Comparison of ENCODE assay signal across 8 mouse cellular contexts in the genomic region with DNA sequence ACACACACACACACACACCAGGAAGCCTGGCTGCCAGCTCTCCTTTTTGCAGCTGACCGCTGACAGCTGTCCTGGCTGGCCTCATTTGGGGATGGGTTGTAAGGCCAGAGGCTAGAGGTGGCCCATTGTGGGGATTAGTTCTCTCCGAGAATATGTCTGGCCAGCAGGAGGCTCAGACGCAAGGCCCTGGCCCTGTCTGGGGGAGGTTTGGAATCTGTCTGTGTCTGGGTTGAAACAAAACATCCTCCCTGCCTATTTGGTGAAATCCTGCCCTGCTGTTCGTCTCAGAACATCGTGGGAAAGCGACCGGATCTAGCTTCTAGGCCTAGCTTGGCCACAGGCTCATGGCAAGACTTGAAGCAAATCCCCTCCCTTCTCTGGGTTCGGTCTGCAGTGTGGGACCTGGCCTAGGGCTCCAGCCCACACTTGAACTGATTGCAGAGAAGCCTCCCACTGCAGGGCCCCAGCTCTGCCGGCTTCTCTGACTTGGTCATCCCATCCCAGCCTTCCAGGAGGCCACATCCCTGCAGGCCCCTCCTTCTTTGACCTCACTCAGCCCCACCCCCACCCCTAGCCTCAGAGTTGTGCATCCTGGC. TPM values are rescaled to one million over a fixed set of nuclear protein-coding genes. Genes with fewer than 3 reads are reported as not detected.
DNase-seq lines count a peak whose midpoint lies in the region; ATAC-seq and TF ChIP-seq lines count a peak whose summit lies in the region.

No protein-coding gene starts in this region.

- H3K9me3 ChIP-seq in ES-E14 (ENCODE audit: control insufficient read depth, insufficient read depth, low read depth, low read length): no peaks in the 10 kb centered on the region
- no peaks in the 10 kb centered on the region for H3K9me3 ChIP-seq in embryonic facial prominence, embryonic 11.5 days (replicated peaks; ENCODE audit: control insufficient read depth, low read length)
- H3K9me3 ChIP-seq in heart, embryonic 15.5 days (replicated peaks): no peaks in the 10 kb centered on the region
- no peaks in the 10 kb centered on the region for H3K9me3 ChIP-seq in limb, embryonic 13.5 days

- no peak for DNase-seq in ES-E14 (ENCODE audit: low read depth, low spot score)
- peak; percentile 30 for DNase-seq in embryonic facial prominence, embryonic 11.5 days (ENCODE audit: low spot score)
- peak; percentile 68 for DNase-seq in retina, embryonic 14.5 days (ENCODE audit: low spot score)
- DNase-seq in cerebellum, postnatal 25 days: no peak
- no peak for DNase-seq in left cerebral cortex, adult 9 months (ENCODE audit: low spot score in 2 of 2)
- DNase-seq in right cerebral cortex, postnatal 14 days: no peak

- H3K36me3 ChIP-seq in ES-E14 (ENCODE audit: control insufficient read depth, insufficient read depth, low read length, poor library complexity, severe bottlenecking): no peaks in the 10 kb centered on the region
- H3K36me3 ChIP-seq in embryonic facial prominence, embryonic 11.5 days (replicated peaks; ENCODE audit: control insufficient read depth, insufficient read depth, low read depth, low read length): no peaks in the 10 kb centered on the region
- peaks cover 5% of the 10 kb centered on the region; the same call in 1 of the 2 replicates for H3K36me3 ChIP-seq in heart, embryonic 15.5 days
- peaks cover 45% of the 10 kb centered on the region for H3K36me3 ChIP-seq in limb, embryonic 13.5 days

- 18% methylated on average over 9 of the region's 9 CpGs for WGBS in embryonic facial prominence, embryonic 11.5 days
- 18% methylated on average over 9 of the region's 9 CpGs for WGBS in heart, embryonic 15.5 days
- 35% methylated on average over 9 of the region's 9 CpGs for WGBS in limb, embryonic 13.5 days

- H3K27me3 ChIP-seq in embryonic facial prominence, embryonic 11.5 days (ENCODE audit: control insufficient read depth, insufficient read depth, low read length): no peaks in the 10 kb centered on the region
- no peaks in the 10 kb centered on the region for H3K27me3 ChIP-seq in heart, embryonic 15.5 days
- H3K27me3 ChIP-seq in limb, embryonic 13.5 days: no peaks in the 10 kb centered on the region

- H3K4me3 ChIP-seq in ES-E14 (ENCODE audit: insufficient read depth in 1 of 2, low read depth in 1 of 2, low read length in 2 of 2, poor library complexity in 1 of 2, severe bottlenecking in 1 of 2): no peak overlapping the region
- H3K4me3 ChIP-seq in embryonic facial prominence, embryonic 11.5 days (ENCODE audit: low read depth, low read length): no peak overlapping the region
- H3K4me3 ChIP-seq in heart, embryonic 15.5 days: no peak overlapping the region
- no peak overlapping the region for H3K4me3 ChIP-seq in limb, embryonic 13.5 days

- H3K4me2 ChIP-seq in embryonic facial prominence, embryonic 11.5 days (ENCODE audit: low read depth, low read length): no peak overlapping the region
- H3K4me2 ChIP-seq in heart, embryonic 15.5 days: no peak overlapping the region
- no peak overlapping the region for H3K4me2 ChIP-seq in limb, embryonic 13.5 days (replicated peaks)

- 0 out of 2 replicates have a peak, but pooled peaks have one; percentile 16 for ATAC-seq in embryonic facial prominence, embryonic 11.5 days (replicated peaks; ENCODE audit: insufficient number of reproducible peaks, low FRiP score, low TSS enrichment, low read depth)
- peak; percentile 56 for ATAC-seq in heart, embryonic 15.5 days (replicated peaks; ENCODE audit: insufficient number of reproducible peaks, insufficient read depth, low FRiP score, low read depth)
- ATAC-seq in limb, embryonic 13.5 days (ENCODE audit: low FRiP score, low read depth): peak; percentile 16; the same call in 1 of the 2 replicates

- peaks cover 7 to 19% of the 10 kb centered on the region in 2 experiments; a peak in 2 of 4 replicates for H3K4me1 ChIP-seq in ES-E14 (ENCODE audit: control insufficient read depth in 2 of 2, insufficient read depth in 2 of 2, low read length in 2 of 2, poor library complexity in 1 of 2)
- H3K4me1 ChIP-seq in embryonic facial prominence, embryonic 11.5 days (ENCODE audit: control insufficient read depth, insufficient read depth, low read length): 0 out of 2 replicates have a peak, but pooled peaks cover 4% of the 10 kb centered on the region
- H3K4me1 ChIP-seq in heart, embryonic 15.5 days (replicated peaks): peaks cover 45% of the 10 kb centered on the region
- H3K4me1 ChIP-seq in limb, embryonic 13.5 days: peaks cover 34% of the 10 kb centered on the region

- H3K9ac ChIP-seq in ES-E14 (ENCODE audit: insufficient read depth, low read depth, low read length, poor library complexity, severe bottlenecking): peak overlapping the region; percentile 41; the same call in 1 of the 2 replicates
- peak overlapping the region; percentile 43 for H3K9ac ChIP-seq in embryonic facial prominence, embryonic 11.5 days (replicated peaks; ENCODE audit: low read length)
- no peak overlapping the region for H3K9ac ChIP-seq in heart, embryonic 15.5 days
- no peak overlapping the region for H3K9ac ChIP-seq in limb, embryonic 13.5 days

- H3K27ac ChIP-seq in ES-E14 (ENCODE audit: insufficient read depth, low read depth, low read length, poor library complexity, severe bottlenecking): no peak overlapping the region
- no peak overlapping the region; the same call in 1 of the 2 replicates for H3K27ac ChIP-seq in embryonic facial prominence, embryonic 11.5 days (replicated peaks; ENCODE audit: low read depth, low read length)
- peak overlapping the region; percentile 74 for H3K27ac ChIP-seq in heart, embryonic 15.5 days
- H3K27ac ChIP-seq in limb, embryonic 13.5 days: peak overlapping the region; percentile 22; the same call in 1 of the 2 replicates

- in situ Hi-C loops in ES-E14 (cut with MboI; ENCODE audit: low sequenced_read_pairs in 2 of 2, unreplicated experiment in 2 of 2): no loop called here

TF ChIP-seq in ES-E14, 5 proteins besides CTCF, POLR2A, EP300 and RAD21:
- TF ChIP-seq MAFK (IDR thresholded peaks at IDR 0.05; ENCODE audit: insufficient read depth, low read depth, low read length): no peak
- TF ChIP-seq HCFC1 (IDR thresholded peaks at IDR 0.05; ENCODE audit: borderline replicate concordance, insufficient read depth, low read length): no peak
- no peak for TF ChIP-seq ZC3H11A (IDR thresholded peaks at IDR 0.05; ENCODE audit: borderline replicate concordance, low read depth, low read length)
- TF ChIP-seq CHD2 (IDR thresholded peaks at IDR 0.05; ENCODE audit: low read depth, low read length): no peak
- no peak for TF ChIP-seq ZNF384 (IDR thresholded peaks at IDR 0.05; ENCODE audit: low read depth, low read length)

RNA-seq across cellular contexts. Expression of gene Loxl1, which starts 17.1 kb away (rescaled TPM):
- total RNA-seq in ES-E14 (2012; rRNA removed): 6.2 and 8.4 TPM in 2 replicates
- 11.0 and 13.6 TPM in 2 replicates for polyA plus RNA-seq in embryonic facial prominence, embryonic 11.5 days (2014; fragmentation: Nextera tagmentation; extraction: Ambion mirVana)
- polyA plus RNA-seq in heart, embryonic 15.5 days (2015; fragmentation: Nextera tagmentation; extraction: Ambion mirVana): 54.6 and 78.1 TPM in 2 replicates
- 51.3 and 52.2 TPM in 2 replicates for polyA plus RNA-seq in limb, embryonic 13.5 days (2015; fragmentation: Nextera tagmentation; extraction: Ambion mirVana)

RNA-seq across cellular contexts. Expression of gene Stoml1, which starts 42.9 kb away (rescaled TPM):
- 51.7 and 95.7 TPM in 2 replicates for total RNA-seq in ES-E14 (2012; rRNA removed)
- 20.1 and 22.2 TPM in 2 replicates for polyA plus RNA-seq in embryonic facial prominence, embryonic 11.5 days (2014; fragmentation: Nextera tagmentation; extraction: Ambion mirVana)
- polyA plus RNA-seq in heart, embryonic 15.5 days (2015; fragmentation: Nextera tagmentation; extraction: Ambion mirVana): 25.2 and 28.6 TPM in 2 replicates
- 44.2 and 45.6 TPM in 2 replicates for polyA plus RNA-seq in limb, embryonic 13.5 days (2015; fragmentation: Nextera tagmentation; extraction: Ambion mirVana)

RNA-seq across cellular contexts. Expression of gene Pml, which starts 46.3 kb away (rescaled TPM):
- total RNA-seq in ES-E14 (2012; rRNA removed): 72.6 and 112 TPM in 2 replicates
- polyA plus RNA-seq in embryonic facial prominence, embryonic 11.5 days (2014; fragmentation: Nextera tagmentation; extraction: Ambion mirVana): 13.5 and 14.5 TPM in 2 replicates
- polyA plus RNA-seq in heart, embryonic 15.5 days (2015; fragmentation: Nextera tagmentation; extraction: Ambion mirVana): 10.0 and 15.8 TPM in 2 replicates
- polyA plus RNA-seq in limb, embryonic 13.5 days (2015; fragmentation: Nextera tagmentation; extraction: Ambion mirVana): 15.3 and 18.2 TPM in 2 replicates

Comparison
In these comparisons a context has a peak if more than half of its experiments do, and no peak if none do; other contexts are left out.
1. DNase-seq: peak in embryonic facial prominence, embryonic 11.5 days (single experiment) and retina, embryonic 14.5 days (single experiment); none in ES-E14 (single experiment), cerebellum, postnatal 25 days (0 of 2), left cerebral cortex, adult 9 months (0 of 2) and right cerebral cortex, postnatal 14 days (single experiment).
2. H3K27ac ChIP-seq: peak in heart, embryonic 15.5 days (single experiment) and limb, embryonic 13.5 days (single experiment); none in ES-E14 (single experiment) and embryonic facial prominence, embryonic 11.5 days (single experiment).
3. H3K9ac ChIP-seq: peak in ES-E14 (single experiment) and embryonic facial prominence, embryonic 11.5 days (single experiment); none in heart, embryonic 15.5 days (single experiment) and limb, embryonic 13.5 days (single experiment).
4. Peak in every context shown above with its lines, with median percentiles within 50 percentile points of each other: ATAC-seq.